Mouse (Mus musculus) Patski (cell line): ENCODE data around the gene Olfr543. TPM values are rescaled to one million over a fixed set of nuclear protein-coding genes. Genes with fewer than 3 reads are reported as not detected.

Source experiments
- ATAC-seq: fragments of 100-300 bp; one replicate; pipeline ENCODE4 v1.8.0; 2021
- CTCF ChIA-PET: fragments of 350-600 bp; sonication (Branson Sonifier 250); formaldehyde crosslinking; loops from one replicate; lab custom pipeline; 2022; ENCODE audit warnings: inconsistent platforms; lab: Charles Lee
- POLR2A ChIA-PET: fragments of 350-600 bp; sonication (Branson Sonifier 250); formaldehyde crosslinking; loops from one replicate; lab custom pipeline; 2022; ENCODE audit warnings: antibody characterized with exemption, inconsistent platforms; lab: Charles Lee
- DNase-seq: peaks from one replicate; pipeline ENCODE4 v3.0.0-alpha.2; 2011; ENCODE audit warnings: low read depth, low spot score
- H3K27me3 ChIP-seq: fragments of 371-371 bp; one replicate; pipeline ENCODE4 v1.5.1; 2021
- CTCF ChIP-seq: fragments of 100-300 bp; IDR thresholded peaks from one replicate; pipeline ENCODE4 v1.5.1; 2021
- in situ Hi-C: fragments of 300-500 bp; cut with MboI; formaldehyde crosslinking; loops from 3 replicates; pipeline ENCODE4 v1.11.1; 2018; ENCODE audit warnings: low pct_unique_long_range_greater_than_20kb, mixed read lengths
- polyA plus RNA-seq: library from polyadenylated mRNA; unstranded; gene quantifications from one replicate; pipeline ENCODE4 v1.2.3, GENCODE M21; 2021

Gene Olfr543
- polyA plus RNA-seq, 1 experiment from 2014 or later = not detected

DNA sequence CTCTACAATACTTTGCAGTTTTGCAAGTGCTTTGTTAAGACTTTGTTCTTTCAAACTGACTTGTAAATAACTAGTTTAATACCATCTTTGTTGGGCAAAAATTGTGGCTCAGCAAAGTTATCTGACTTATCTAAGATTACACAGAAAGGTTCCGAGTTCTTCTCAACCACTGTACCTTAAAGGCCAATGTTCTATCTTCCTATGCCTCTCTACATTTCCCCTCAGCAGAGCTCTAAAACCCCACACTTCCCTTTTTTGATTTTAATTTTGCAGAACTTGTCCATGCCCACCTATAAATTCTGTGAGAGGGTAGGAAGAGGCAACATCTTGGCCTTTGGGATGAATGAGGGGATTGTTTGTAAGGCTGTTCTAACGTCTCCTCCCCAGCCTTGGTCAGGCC lies 47.1 kb downstream of the Olfr543 start:
- DNase-seq = no peak
- POLR2A ChIA-PET = no interaction called here
- no peaks in the 10 kb centered on the region for H3K27me3 ChIP-seq
- CTCF ChIA-PET = interaction anchor here (1.3 kb wide), 1 partner anchor 9 kb away, joined by 5 read pairs; no protein-coding TSS in a partner anchor
- no peak for TF ChIP-seq CTCF
- in situ Hi-C loops = no loop called here
- no peak for ATAC-seq

Other genes starting within 250 kb of the Olfr543 start
- gene Rhog, start 225.6 kb downstream of the Olfr543 start, polyA plus RNA-seq = 43.2 TPM
- 47.2 TPM for gene Stim1, start 213.9 kb downstream of the Olfr543 start, polyA plus RNA-seq
- 85.9 TPM for gene Rrm1, start 40.0 kb downstream of the Olfr543 start, polyA plus RNA-seq
- not detected for gene Olfr544, start 6.6 kb upstream of the Olfr543 start, polyA plus RNA-seq
- not detected for gene Olfr545, start 17.9 kb upstream of the Olfr543 start, polyA plus RNA-seq
- not detected for gene Olfr547, start 53.1 kb upstream of the Olfr543 start, polyA plus RNA-seq
- gene Olfr548-ps1, start 59.2 kb upstream of the Olfr543 start, polyA plus RNA-seq = not detected
- gene Olfr549, start 68.2 kb upstream of the Olfr543 start, polyA plus RNA-seq = not detected
- 8.7 TPM for gene Trim21, start 83.8 kb upstream of the Olfr543 start, polyA plus RNA-seq
- not detected for gene Olfr550, start 89.8 kb upstream of the Olfr543 start, polyA plus RNA-seq
- gene Olfr551, start 110.2 kb upstream of the Olfr543 start, polyA plus RNA-seq = not detected
- gene Olfr552, start 116.1 kb upstream of the Olfr543 start, polyA plus RNA-seq = not detected
- not detected for gene Olfr553, start 136.5 kb upstream of the Olfr543 start, polyA plus RNA-seq
- gene Olfr554, start 156.8 kb upstream of the Olfr543 start, polyA plus RNA-seq = not detected
- gene Olfr555, start 177.1 kb upstream of the Olfr543 start, polyA plus RNA-seq = not detected
- gene Olfr556, start 183.2 kb upstream of the Olfr543 start, polyA plus RNA-seq = not detected
- 8.5 TPM for gene Trim68, start 205.6 kb upstream of the Olfr543 start, polyA plus RNA-seq
- not detected for gene Olfr557, start 214.2 kb upstream of the Olfr543 start, polyA plus RNA-seq
- gene Olfr558, start 220.5 kb upstream of the Olfr543 start, polyA plus RNA-seq = not detected
- gene Olfr33, start 237.4 kb upstream of the Olfr543 start, polyA plus RNA-seq = not detected
- gene Olfr559, start 245.8 kb upstream of the Olfr543 start, polyA plus RNA-seq = not detected